Mouse (Mus musculus) B cell, adult 2 months (primary cell): ENCODE measurements around the gene Skap1.
A peak's percentile ranks its signal among the peaks of the same experiment; 100 is the strongest.

Experiments
- DNase-seq, 2 experiments: peaks; one replicate each; pipeline ENCODE4 v3.0.0; 2022

Gene Skap1

DNA sequence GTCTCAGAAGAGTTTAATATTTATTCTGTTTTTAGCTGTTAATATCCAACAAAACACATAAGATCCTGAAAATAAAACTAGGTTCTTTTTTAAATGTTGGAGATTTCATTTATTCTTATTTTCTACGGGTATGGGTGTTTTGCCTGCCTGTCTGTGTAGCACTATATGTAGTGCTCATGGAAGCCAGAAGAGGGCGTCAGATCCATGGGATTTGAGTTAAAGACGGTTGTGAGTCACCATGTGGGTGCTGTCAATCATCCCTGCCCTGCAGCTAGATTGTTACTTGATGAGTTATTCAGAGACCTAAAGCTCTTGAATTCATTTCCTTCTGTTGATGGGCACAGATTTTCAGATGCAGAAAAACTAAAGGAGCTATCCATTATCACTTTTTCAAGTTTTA is 108.1 kb downstream of the Skap1 start:
- peak in 1 of 2 experiments; percentile 9 for DNase-seq

DNA sequence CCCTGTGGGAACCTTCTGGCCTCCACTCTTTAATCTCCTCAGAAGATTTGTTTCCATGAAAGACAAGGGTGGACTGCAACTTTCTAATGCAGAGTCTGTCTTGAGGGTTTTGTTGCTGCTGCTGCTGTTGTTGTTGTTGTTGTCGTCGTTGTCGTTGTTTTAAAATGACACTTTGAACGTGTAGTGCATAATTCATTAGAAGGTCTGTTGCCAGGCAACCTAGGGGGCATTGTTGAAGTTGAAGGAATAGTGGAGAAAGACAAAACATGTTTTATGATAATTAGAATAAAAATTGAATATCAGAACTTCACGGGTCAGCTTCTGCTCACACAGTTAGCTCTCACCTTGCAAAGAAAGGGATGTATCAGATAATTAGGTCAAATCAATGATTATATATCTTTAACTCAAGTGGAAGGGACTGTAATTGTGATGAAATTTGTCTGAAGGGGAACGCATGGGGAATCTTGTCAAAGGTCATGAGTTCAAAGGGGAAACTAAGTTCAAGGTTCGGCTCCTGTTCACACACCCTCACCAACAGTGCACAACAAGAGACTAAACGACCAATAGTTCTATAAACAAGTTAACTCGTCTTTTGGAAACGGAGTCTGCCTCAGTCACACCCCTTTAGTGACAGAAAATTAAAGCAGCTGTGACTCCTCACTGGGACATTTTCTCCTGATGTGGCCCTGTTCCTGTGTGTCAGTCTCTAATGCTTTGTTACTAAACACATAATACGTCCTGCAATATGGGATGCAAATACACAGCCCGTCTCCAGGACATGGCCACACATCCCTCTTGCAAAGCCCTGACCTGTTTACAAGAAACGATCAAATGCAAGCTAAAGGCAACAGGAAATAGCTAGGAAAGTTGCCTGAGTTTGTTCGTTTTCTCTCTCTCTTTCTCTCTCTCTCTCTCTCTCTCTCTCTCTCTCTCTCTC is 112.4 kb downstream of the Skap1 start:
- no peak for DNase-seq

DNA sequence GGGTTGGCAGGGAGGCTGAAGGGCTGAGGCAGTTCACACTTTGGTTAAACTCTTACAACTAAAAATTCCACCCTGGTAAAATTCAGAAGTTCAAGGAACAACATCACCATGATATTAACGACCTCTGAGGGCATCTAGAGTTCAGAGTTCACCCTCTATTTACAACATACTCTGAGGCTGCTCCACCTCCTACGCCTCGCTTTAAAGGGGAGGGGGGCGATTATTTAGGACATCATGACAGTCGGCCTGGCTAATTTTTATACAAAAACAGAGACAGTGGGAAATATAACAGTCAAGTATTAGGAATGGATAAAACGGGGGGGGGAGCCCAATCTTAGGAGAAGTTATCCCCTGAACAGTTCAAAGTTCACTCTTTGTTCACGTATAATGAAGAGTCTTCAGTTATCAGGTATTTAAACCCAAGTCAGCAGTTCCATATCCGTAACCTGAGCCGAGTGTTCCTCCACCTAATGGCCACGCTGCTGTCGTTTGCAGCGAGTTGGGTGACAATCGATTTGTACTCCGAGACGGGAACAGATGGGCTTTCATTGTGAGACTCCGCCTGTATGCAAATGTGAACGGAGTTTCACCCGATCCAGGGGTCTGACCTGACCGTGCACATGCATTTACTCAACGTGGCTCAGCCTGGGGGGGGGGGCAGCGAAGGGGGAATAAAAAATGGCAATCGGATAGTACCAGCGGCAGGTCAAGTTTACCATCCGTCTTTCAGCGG is 114.3 kb downstream of the Skap1 start:
- DNase-seq = no peak

DNA sequence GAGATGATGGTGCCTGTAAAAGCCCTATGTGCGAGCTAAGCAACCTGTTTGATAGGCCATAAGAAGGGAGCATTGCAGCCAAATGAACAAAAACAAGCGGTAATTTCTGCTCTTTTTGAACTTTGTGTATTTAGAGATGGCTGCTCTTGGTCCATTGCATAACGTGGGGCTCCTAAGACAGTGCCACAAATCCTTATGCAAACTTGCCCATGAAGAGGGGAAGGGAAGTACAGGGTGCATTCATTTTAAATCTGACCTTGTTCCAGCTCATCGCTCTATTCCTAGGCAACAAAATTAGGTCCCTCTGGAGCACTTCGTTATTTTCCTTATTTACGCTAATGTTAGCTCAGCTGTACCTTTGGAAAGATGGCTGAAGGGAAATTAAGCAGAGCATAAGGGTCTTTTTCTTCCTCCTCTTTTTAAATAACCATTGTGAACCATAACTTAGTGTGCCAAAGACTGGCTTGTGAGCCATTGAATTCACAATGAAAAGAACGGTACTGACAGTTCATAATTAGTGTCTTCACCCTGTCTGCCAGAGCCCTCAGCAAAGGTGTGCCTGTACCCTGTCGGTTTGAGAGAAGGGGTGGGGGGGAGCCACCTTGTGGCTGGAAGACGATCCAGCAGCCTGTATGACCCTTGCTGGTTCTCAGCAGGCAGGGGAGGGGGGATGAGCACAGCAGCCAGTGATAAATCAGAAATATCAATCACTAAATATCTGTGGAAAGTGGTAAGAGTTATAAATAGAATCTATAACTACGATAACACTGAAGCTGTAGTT is 117.4 kb downstream of the Skap1 start:
- DNase-seq = peak; percentile 61 to 67

GRCm38 (mm10) chr11:96582595-96582994 is 118.2 kb downstream of the Skap1 start:
- no peak for DNase-seq

DNA sequence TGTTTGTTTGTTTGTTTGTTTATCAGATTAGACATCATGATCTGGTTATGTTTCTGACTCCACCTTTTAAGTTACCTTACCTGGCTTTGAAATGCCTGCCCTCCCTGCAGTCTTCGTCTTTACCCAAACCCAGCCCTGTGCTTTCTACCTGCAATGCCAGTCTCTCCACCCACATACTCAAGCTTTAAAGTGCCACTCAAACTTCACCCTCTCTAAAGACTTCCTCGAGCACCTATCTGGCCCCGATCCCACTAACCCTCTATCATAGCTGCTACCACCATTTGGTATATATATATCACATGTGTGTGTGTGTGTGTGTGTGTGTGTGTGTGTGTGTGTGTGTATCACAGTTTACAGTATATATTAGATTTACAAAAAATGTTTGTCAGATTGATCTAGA is 125.4 kb downstream of the Skap1 start:
- no peak for DNase-seq

GRCm38 (mm10) chr11:96595890-96596289 is 131.5 kb downstream of the Skap1 start:
- no peak for DNase-seq

DNA sequence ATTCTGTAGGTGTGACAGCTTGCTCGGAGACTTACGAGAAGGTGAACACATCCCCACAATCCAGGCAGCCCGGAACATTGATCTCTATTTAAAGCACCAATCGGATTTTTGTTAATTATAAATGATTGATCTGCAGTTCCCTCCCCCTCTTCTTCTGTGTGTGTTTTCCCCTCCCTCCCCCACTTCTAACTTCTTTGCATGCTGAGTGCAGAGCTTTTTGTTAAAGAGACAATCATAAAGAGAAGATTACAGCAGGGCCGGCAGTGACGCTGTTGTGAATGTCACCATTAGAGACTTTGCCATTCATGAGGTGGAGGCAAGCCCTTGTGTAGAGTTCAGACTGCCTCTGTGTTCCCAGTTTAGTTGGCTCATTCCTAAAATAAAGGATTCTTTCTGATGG is 131.9 kb downstream of the Skap1 start:
- no peak for DNase-seq

DNA sequence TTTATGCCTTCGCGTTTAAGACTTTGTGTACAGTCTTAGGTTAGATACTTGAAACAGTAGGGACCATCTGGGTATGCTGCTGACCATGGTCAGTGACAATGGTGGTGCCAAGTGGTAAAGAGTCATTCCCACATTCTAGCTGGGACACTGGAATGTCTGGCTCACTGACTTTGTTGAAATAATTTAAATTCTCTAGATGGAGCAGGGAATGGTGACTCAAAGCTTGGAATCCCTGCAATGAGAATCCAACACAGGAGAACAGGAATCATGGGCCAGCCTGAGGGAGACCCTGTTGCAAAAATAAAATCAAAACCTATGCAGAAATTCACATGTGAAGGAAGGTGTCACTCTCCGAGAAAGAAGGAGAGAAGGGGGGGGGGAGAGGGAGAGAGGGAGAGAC is 138.4 kb downstream of the Skap1 start:
- DNase-seq = no peak

DNA sequence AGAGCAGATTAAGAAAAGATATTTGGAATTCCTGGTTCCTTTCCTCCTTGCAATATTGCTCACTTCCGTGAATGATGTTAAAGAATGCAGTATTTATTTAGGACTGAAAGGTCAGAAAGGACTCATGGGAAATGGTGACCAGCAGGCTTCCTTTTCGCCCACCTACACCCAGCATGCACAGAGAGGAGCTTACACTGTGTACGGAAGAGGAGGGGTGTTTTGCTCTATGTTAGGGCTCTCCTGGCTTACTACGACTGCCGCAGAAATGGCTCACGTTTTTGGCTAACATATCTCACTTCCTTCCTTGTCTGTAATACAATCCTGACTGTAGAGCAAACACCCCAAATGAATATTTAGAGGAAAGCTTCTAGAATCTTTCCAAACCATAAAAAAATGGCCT is 139.9 kb downstream of the Skap1 start:
- no peak for DNase-seq

DNA sequence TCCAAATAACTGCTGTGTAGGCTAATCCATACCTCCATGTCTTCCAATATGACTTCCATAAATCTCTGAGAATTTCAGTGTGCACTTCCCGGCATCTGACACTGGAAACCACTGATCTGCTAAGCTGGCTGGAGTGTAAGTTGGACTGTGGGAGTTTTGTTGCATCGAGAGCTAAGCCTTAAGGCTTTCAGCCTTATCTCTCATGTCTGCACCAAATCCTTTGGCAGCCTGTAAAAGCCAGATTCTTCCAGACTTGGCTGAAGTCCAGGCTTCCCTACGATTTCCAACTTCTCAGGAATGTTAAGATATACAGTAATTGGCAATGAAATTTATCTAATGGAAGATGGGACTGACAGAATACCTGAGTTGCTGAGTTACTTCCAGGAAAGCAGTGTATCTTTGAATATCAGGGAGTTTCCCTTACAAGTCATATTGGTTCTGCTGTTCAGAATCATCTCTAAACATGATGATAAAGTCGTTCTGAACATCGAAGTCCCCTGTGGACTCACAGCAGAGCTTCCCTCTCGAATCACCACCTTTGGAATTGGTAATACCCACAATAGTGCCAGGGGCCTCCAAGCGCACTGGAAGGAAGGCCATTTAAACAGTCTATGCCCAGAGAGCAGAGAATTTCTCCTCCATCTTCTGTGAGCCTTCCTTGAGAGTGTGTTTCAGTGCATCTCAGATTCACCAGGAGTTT is 140.5 kb downstream of the Skap1 start:
- no peak for DNase-seq

GRCm38 (mm10) chr11:96605516-96605915 is 141.1 kb downstream of the Skap1 start:
- no peak for DNase-seq

DNA sequence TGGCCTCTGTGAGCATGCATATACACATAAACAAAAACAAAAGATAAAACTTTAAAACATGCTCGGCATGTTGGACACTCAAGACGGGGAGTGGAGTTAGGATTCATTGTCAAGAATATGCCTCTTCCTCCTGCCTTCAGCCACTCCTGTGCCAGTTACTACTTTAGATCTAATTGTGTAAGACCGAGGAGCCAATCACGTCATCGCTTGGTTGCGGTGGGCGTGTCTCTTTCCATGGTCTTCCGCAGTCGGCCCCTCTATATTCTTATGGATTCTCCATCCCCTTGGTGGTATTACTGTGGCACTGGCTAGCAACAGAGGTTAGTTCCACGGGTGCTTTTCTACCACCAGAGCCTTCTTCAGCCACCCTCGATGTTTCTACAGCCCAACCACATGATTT is 148.2 kb downstream of the Skap1 start:
- no peak for DNase-seq

GRCm38 (mm10) chr11:96616792-96617191 is 152.4 kb downstream of the Skap1 start:
- DNase-seq = no peak

GRCm38 (mm10) chr11:96618789-96619445 is 154.5 kb downstream of the Skap1 start:
- DNase-seq = no peak

DNA sequence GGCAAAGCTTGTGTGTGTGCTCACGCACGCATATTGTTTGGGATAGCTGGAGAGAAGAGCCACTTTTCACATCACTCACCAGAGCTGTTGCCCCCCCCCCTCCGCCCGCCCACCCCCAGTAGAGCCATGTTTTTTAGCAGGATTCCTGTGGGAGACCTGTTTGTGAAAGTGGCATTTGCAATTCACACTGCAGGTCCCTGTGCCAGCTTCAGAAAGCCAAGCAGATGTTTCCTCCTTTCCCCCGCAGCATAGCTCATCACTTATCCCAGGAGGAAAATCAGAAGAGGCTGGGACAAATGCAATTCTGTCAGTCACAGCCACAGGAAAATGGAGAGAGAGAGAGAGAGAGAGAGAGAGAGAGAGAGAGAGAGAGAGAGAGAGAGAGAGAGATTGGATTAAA is 155.2 kb downstream of the Skap1 start:
- no peak for DNase-seq

GRCm38 (mm10) chr11:96620006-96620405 is 155.6 kb downstream of the Skap1 start:
- no peak for DNase-seq

DNA sequence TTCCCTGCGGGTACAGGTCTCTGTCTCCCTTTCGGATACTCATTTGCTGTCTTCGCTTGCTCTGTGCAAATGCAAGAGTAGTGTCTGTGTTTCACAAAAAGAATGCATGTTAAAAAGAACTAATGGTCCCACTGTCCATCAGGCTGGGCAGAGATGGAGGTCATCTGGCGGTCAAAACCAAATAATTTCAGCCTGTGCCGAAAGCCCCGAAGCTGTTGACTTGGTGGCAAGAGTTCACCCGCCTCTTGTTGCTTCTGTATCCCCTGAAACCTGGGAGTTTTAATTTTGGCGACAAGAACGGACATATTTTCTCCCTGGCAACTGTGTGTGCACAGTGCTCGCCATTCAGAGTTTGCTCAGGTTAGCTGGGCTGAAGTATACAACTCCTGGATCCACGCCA is 156.3 kb downstream of the Skap1 start:
- DNase-seq = no peak

DNA sequence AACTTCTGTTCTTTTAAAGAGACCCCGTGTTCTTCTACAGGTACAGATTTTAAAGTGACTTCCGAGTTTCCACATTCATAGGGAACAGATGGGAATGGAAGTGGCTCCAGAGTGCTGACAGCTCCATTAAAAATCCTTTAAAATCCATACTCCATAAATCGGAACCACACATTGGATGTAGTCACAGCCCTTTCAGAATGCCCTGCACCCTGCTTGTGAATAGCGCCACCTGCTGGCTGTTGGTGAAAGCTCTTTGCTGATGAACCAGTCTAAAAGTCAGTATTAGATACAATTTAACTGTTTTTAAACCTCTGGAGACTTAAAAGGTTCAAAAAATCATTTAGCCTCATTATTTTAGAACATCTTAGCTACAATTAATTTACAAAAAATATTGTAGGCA is 156.8 kb downstream of the Skap1 start:
- DNase-seq = peak; percentile 81 to 82

- peak; percentile 39 to 45 for DNase-seq
Observed at GRCm38 (mm10) chr11:96622782-96623181, 158.4 kb downstream of the Skap1 start.

- no peak for DNase-seq
Observed at GRCm38 (mm10) chr11:96624436-96624835, 160.0 kb downstream of the Skap1 start.

- no peak for DNase-seq
Observed at GRCm38 (mm10) chr11:96629775-96630174, 165.4 kb downstream of the Skap1 start.
